Mouse (Mus musculus) intestine, postnatal 0 days (tissue): ENCODE measurements around the gene Kcnk3. TPM values are rescaled to one million over a fixed set of nuclear protein-coding genes. Genes with fewer than 3 reads are reported as not detected.

Experiments used
- ATAC-seq: fragments of 200-750 bp; cut with Nextera tagmentation; 2 replicates; pipeline ENCODE4 v1.8.0; 2017; ENCODE audit warnings: mild to moderate bottlenecking, moderate TSS enrichment, moderate library complexity
- H3K27ac ChIP-seq: fragments of 300-500 bp; sonication (generic); 2 replicates; pipeline ENCODE4 v1.5.1; 2014; ENCODE audit warnings: mild to moderate bottlenecking, low read depth, low read length, moderate library complexity
- H3K27me3 ChIP-seq: fragments of 300-500 bp; sonication (generic); replicated peaks from 2 replicates; pipeline ENCODE4 v1.6.1; 2014; ENCODE audit warnings: low read length, mixed read lengths; ENCODE audit not compliant: control insufficient read depth, insufficient read depth
- H3K36me3 ChIP-seq: fragments of 300-500 bp; sonication (generic); 2 replicates; pipeline ENCODE4 v1.6.1; 2014; ENCODE audit warnings: mild to moderate bottlenecking, moderate library complexity; ENCODE audit not compliant: control insufficient read depth, insufficient read depth
- H3K4me1 ChIP-seq: fragments of 300-500 bp; sonication (generic); replicated peaks from 2 replicates; pipeline ENCODE4 v1.6.1; 2014; ENCODE audit warnings: antibody characterized with exemption, low read length, mixed read lengths; ENCODE audit not compliant: control insufficient read depth, insufficient read depth
- H3K4me2 ChIP-seq: fragments of 300-500 bp; sonication (generic); replicated peaks from 2 replicates; pipeline ENCODE4 v1.6.1; 2014; ENCODE audit warnings: low read depth, mild to moderate bottlenecking, moderate library complexity
- H3K4me3 ChIP-seq: fragments of 300-500 bp; sonication (generic); 2 replicates; pipeline ENCODE4 v1.5.1; 2014; ENCODE audit warnings: low read depth, low read length
- H3K9ac ChIP-seq: fragments of 300-500 bp; sonication (generic); 2 replicates; pipeline ENCODE4 v1.6.1; 2014; ENCODE audit warnings: mild to moderate bottlenecking, low read depth, low read length
- H3K9me3 ChIP-seq: fragments of 300-500 bp; sonication (generic); 2 replicates; pipeline ENCODE4 v1.6.1; 2016; ENCODE audit warnings: mixed run types; ENCODE audit not compliant: control insufficient read depth
- CTCF ChIP-seq: sonication (generic); IDR thresholded peaks from 2 replicates; pipeline ENCODE4 v1.5.1; 2016; ENCODE audit warnings: low read depth, mild to moderate bottlenecking, control low read depth, antibody characterized with exemption, moderate library complexity
- WGBS: fragments of 180-500 bp; shearing (Covaris S2); extraction: QIAGEN DNeasy Blood & Tissue Kit; methylation state at CpG from one replicate; pipeline ENCODE4 v1.1.7; 2014; 5-methylcytosine and 5-hydroxymethylcytosine counted together
- polyA plus RNA-seq: library from polyadenylated mRNA; unstranded; fragments of >200 nt; fragmentation: Nextera tagmentation; extraction: Ambion mirVana; gene quantifications from 2 replicates; pipeline ENCODE4 v1.2.1, GENCODE M21; 2015

Gene Kcnk3
- polyA plus RNA-seq, 1 experiment from 2014 or later: 8.1 TPM

DNA sequence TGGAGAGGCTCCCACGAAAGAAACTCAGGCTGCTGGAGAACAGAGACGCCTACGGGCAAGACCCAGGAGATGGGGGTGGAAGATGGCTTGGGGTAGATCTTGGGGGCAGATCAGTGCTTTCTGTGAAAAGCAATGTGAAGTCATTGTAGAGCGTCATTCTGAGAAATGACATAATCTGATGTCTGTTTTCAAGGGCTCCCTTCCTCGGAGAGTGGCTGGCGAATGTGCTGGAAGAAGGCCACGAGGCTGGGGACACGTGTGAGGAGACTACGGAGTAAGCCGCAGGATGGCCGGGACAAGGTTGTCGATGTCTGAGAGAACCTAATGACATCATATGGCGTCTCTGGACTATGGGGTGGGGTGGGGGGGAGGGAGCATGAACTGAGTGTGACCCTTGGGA is 34.0 kb upstream of the Kcnk3 start:
- 88% methylated on average over 13 of the region's 13 CpGs for WGBS
- TF ChIP-seq CTCF: no peak
- Histone ChIP-seq H3K4me1 (no peaks in the 10 kb centered on the region), H3K9ac (no peak overlapping the region), H3K36me3 (no peaks in the 10 kb centered on the region), H3K4me3 (no peak overlapping the region), H3K27ac (no peak overlapping the region), H3K27me3 (no peaks in the 10 kb centered on the region), H3K9me3 (no peaks in the 10 kb centered on the region), H3K4me2 (no peak overlapping the region)
- no peak for ATAC-seq

DNA sequence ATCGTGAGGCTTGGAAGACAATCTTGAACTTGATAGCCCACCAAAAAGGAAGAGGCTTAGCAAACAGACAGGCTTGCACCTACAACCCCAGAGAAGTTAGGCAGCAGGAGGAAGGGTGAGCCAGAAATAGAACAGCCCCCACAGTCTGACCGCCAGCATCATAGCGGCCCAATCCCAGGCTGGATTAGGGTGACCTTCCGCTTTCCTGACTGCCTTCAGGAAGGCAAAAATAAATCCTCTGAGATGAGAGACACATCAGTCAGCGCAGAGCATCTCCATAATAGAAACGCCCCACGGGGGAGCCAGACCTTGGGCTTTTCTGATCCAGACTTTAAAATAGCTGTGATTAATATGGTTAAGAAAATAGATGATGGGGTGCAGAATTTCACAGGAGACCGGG is 33.0 kb upstream of the Kcnk3 start:
- H3K4me3 ChIP-seq: no peak overlapping the region
- WGBS: 70% methylated on average over 8 of the region's 8 CpGs
- H3K4me2 ChIP-seq: no peak overlapping the region
- no peak overlapping the region for H3K9ac ChIP-seq
- no peaks in the 10 kb centered on the region for H3K36me3 ChIP-seq
- TF ChIP-seq CTCF: no peak
- ATAC-seq: no peak
- H3K4me1 ChIP-seq: no peaks in the 10 kb centered on the region
- H3K27ac ChIP-seq: no peak overlapping the region
- H3K27me3 ChIP-seq: no peaks in the 10 kb centered on the region
- no peaks in the 10 kb centered on the region for H3K9me3 ChIP-seq

DNA sequence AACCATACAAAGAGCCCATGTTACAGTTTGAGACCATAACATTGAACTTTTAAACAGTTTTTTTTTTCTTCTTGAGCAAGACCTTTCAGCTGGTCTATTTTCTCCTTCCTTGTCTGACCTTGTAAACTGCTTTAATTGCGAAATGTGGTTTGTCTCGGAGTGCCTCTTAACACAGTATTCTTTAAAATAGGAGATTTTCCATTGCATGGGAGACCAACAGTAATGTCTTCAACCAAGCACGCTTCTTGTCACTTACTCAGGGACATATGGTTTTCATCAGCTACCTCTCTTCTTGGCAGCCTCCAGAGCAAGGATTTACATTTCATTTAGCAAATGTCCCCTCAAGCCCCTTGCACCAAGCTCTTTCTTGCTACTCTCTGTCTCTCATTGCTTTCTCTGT is 31.7 kb upstream of the Kcnk3 start:
- no peak overlapping the region for H3K4me2 ChIP-seq
- H3K4me1 ChIP-seq: no peaks in the 10 kb centered on the region
- no peaks in the 10 kb centered on the region for H3K36me3 ChIP-seq
- no peak for TF ChIP-seq CTCF
- whole genome bisulfite sequencing: 47% methylated on average over 3 of the region's 3 CpGs
- no peak overlapping the region for H3K4me3 ChIP-seq
- no peak overlapping the region for H3K9ac ChIP-seq
- no peaks in the 10 kb centered on the region for H3K27me3 ChIP-seq
- H3K9me3 ChIP-seq: no peaks in the 10 kb centered on the region
- H3K27ac ChIP-seq: no peak overlapping the region
- ATAC-seq: no peak

DNA sequence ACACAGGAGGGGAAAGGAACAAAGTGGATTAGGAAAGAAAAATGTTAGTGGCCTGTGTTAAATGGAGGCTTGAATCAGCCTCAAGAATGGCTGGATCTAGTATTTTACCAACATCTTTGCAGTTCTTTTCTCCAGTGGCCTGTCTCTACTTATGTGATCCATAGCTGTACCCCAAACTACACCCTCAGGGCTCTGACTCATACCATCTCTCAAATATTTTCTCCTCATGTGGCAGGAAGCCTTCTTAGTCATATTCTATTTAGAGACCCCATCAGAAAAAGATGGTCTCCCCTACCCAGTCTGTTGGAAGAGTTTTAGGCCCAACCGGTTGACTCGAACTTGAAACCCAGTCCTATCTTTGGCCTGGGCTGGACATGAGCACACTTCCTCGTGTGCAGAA is 28.5 kb upstream of the Kcnk3 start:
- Histone ChIP-seq H3K4me2 (no peak overlapping the region), H3K9ac (no peak overlapping the region), H3K27me3 (no peaks in the 10 kb centered on the region), H3K4me3 (no peak overlapping the region), H3K36me3 (no peaks in the 10 kb centered on the region), H3K4me1 (no peaks in the 10 kb centered on the region), H3K27ac (no peak overlapping the region), H3K9me3 (no peaks in the 10 kb centered on the region)
- no peak for ATAC-seq
- WGBS: 82% methylated on average over 3 of the region's 3 CpGs
- no peak for TF ChIP-seq CTCF

DNA sequence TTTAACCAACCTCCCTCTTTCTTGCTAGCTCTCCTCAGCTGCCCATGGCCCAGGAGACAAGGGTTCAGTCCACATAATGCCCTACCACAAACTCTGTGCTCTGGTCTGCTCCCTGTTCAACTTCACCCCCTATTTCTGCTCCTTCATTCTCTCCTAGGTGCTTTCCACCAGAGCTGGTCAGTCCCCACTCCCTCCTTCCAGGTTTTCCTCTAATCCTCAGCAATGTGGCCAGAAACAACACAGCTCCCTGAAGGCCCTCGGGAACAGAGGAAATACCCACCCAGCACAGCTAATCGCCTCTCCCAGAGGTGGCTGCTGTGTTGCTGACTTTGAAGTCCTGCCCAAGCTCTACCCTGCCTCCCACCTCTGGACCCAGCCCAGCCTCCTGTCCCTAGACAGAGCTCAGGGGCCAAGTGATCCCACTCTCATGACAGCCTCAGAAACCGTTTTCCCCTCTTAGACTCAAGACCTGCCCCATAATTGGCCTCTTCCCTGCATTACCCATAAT is 27.9 kb upstream of the Kcnk3 start:
- no peak for TF ChIP-seq CTCF
- no peaks in the 10 kb centered on the region for H3K4me1 ChIP-seq
- no peaks in the 10 kb centered on the region for H3K27me3 ChIP-seq

DNA sequence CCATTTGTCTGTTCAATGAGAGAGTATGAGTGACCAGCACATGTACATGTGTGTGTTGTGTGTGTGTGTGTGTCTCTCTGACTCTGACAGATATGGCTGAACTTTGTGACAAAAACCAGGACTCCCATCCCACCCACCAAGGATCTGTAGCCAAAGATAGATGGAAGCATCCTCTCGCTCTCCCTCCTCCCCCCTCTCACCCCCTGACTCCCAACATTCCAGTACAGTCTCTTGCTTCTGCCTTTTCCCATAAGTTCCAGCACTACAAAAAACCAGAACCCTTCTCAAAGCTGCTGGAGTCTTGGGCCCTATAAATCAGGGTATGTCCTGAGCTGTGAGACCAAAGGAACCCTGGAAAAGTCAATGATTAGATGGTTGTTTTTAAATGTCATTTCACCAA is 19.5 kb upstream of the Kcnk3 start:
- TF ChIP-seq CTCF: no peak

More for the DNA sequence above, 27.9 kb upstream of the Kcnk3 start:
- no peak overlapping the region for H3K4me2 ChIP-seq
- H3K4me3 ChIP-seq: no peak overlapping the region
- no peak for ATAC-seq
- 33% methylated on average over 3 of the region's 3 CpGs for WGBS
- H3K9me3 ChIP-seq: no peaks in the 10 kb centered on the region
- H3K27ac ChIP-seq: no peak overlapping the region
- H3K36me3 ChIP-seq: no peaks in the 10 kb centered on the region
- H3K9ac ChIP-seq: no peak overlapping the region

DNA sequence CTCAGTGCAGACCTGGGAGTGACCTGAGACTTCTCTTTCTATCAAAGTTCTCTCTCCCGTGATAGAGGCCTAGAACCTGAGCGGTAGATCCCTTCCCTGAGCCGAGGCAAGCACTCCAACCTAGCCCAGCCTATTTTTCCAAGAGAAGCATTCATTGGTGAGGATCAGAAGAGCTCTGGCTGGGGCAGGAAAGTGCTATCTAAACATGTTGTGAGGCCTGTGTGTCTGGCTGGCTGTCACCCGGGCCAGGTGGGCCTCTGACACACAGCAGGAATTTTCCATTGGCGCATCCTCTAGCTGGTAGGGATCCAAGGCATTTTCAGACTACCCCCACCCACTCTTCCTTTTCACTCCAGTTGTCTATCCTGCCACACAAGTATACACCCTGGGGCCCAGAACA is 16.1 kb upstream of the Kcnk3 start:
- H3K9ac ChIP-seq: no peak overlapping the region
- H3K4me1 ChIP-seq: no peaks in the 10 kb centered on the region
- ATAC-seq: no peak
- H3K4me2 ChIP-seq: no peak overlapping the region
- no peaks in the 10 kb centered on the region for H3K36me3 ChIP-seq
- H3K9me3 ChIP-seq: no peaks in the 10 kb centered on the region
- WGBS: 56% methylated on average over 5 of the region's 5 CpGs
- H3K27me3 ChIP-seq: no peaks in the 10 kb centered on the region
- no peak overlapping the region for H3K27ac ChIP-seq
- no peak overlapping the region for H3K4me3 ChIP-seq
- no peak for TF ChIP-seq CTCF

More for the DNA sequence above, 19.5 kb upstream of the Kcnk3 start:
- no peaks in the 10 kb centered on the region for H3K4me1 ChIP-seq
- no peak overlapping the region for H3K27ac ChIP-seq
- no peak overlapping the region for H3K9ac ChIP-seq
- whole genome bisulfite sequencing: 72% methylated on average over 1 of the region's 1 CpGs
- no peaks in the 10 kb centered on the region for H3K9me3 ChIP-seq
- no peaks in the 10 kb centered on the region for H3K27me3 ChIP-seq
- no peak overlapping the region for H3K4me3 ChIP-seq
- no peaks in the 10 kb centered on the region for H3K36me3 ChIP-seq
- no peak for ATAC-seq
- no peak overlapping the region for H3K4me2 ChIP-seq
